Mouse (Mus musculus) erythroblast, embryonic 14.5 days (primary cell): Measurements from ENCODE around the gene Chaf1a. TPM values are rescaled to one million over a fixed set of nuclear protein-coding genes. Genes with fewer than 3 reads are reported as not detected.
"Not testable (repeated sequence)": the region's sequence is repeated elsewhere in the genome, so short reads cannot be mapped to it uniquely, and the experiment has no call there.

ENCODE experiments used
- H3K27me3 ChIP-seq: 2 replicates; pipeline ENCODE4 v1.6.1; 2012; ENCODE audit warnings: inconsistent platforms; ENCODE audit not compliant: control insufficient read depth
- H3K36me3 ChIP-seq: 2 replicates; pipeline ENCODE4 v1.6.1; 2012; ENCODE audit warnings: mild to moderate bottlenecking, inconsistent platforms; ENCODE audit not compliant: control insufficient read depth
- H3K4me1 ChIP-seq: 2 replicates; pipeline ENCODE4 v1.6.1; 2012; ENCODE audit warnings: inconsistent platforms; ENCODE audit not compliant: control insufficient read depth
- H3K4me3 ChIP-seq: replicated peaks from 2 replicates; pipeline ENCODE3; 2012; ENCODE audit warnings: moderate library complexity, mild to moderate bottlenecking, inconsistent platforms
- H3K9me3 ChIP-seq: 2 replicates; pipeline ENCODE4 v1.6.1; 2012; ENCODE audit warnings: low read length, inconsistent platforms, mixed read lengths; ENCODE audit not compliant: control insufficient read depth
- GATA1 ChIP-seq: IDR thresholded peaks from 2 replicates; pipeline ENCODE4 v1.6.1; 2012; ENCODE audit warnings: low read length, inconsistent platforms, mixed read lengths
- TAL1 ChIP-seq: IDR thresholded peaks from 3 replicates; pipeline ENCODE4 v1.6.1; 2012; ENCODE audit warnings: low read length, inconsistent platforms, mixed read lengths
- polyA plus RNA-seq: library from polyadenylated mRNA; stranded (reverse); fragments of >175 nt; gene quantifications from 2 replicates; pipeline ENCODE4 v1.2.3, GENCODE M21; 2012

The Chaf1a gene
- polyA plus RNA-seq, 1 experiment, result 10.0 TPM

DNA sequence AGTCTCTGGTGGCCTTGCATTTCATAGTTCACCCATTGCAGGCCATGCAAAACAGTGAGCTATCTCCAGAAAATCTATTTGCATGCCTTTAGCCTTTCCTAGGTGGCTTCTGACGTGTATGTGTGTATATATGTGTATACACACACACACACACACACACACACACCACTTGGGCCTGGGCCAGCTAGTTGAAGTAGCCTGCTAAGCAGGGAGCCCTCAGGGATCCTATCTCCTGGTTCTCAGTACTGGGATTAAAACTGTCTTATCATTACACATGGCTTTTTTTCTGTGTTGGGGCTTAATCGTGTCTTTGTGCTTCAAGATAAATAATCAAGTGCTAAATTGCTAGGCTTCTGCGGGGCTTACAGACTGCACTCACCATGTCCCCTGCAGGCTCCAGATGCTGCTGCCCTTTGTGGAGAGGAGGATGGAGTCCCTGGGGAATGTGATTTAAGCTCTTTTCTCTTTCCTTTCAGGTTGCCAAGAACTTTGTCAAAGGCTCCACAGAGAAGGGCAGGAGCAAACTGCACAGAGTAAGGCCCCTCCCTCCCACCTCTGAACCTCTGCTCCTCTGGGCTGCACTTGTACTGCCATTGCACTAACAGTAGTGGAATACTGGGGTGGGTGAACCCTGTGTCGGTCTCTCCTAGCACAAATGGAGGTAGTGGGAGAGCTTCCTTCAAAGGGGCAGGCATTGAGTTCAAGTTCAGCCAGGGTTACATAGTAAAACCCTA, 15.9 kb downstream of the Chaf1a start:
- no peak for TF ChIP-seq GATA1
- TF ChIP-seq TAL1, result no peak
- peaks cover 96% of the 10 kb centered on the region for H3K36me3 ChIP-seq
- no peaks in the 10 kb centered on the region for H3K9me3 ChIP-seq
- no peak overlapping the region for H3K4me3 ChIP-seq
- H3K4me1 ChIP-seq, result peaks cover 24% of the 10 kb centered on the region
- H3K27me3 ChIP-seq, result no peaks in the 10 kb centered on the region

DNA sequence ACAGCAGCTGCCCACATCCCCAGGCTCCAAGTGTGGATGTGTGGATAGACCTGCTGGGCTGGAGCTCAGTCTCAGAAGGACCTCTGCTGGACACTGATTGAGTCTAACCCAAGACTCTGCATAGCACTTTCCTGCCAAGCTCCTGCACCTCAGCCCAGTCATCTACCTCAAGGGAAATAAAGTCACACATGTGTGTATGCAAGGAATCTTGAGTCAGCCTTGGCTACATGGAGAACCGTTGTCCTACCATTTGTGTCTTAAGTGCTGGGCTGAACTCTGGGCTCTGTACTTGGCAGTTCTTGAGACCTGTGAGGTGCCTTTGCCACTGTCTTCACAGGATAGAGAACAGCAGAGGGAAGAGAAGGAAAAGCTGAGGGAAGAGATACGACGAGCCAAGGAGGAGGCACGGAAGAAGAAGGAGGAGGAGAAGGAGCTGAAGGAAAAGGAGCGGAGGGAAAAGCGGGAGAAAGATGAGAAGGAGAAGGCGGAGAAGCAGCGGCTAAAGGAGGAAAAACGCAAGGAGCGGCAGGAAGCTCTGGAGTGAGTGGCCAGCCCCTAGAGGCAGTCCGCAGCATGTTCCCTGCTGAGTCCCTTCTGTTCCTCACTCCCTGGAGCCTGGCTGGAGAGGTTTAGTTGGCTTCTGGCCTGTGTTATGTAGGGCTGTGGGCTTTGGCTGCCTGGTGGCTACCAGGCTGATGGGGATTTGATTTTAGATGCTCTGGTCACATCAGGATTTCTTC, 17.3 kb downstream of the Chaf1a start:
- Histone ChIP-seq H3K36me3 (peaks cover 96% of the 10 kb centered on the region), H3K4me3 (no peak overlapping the region), H3K27me3 (no peaks in the 10 kb centered on the region), H3K9me3 (no peaks in the 10 kb centered on the region), H3K4me1 (peaks cover 22% of the 10 kb centered on the region)
- no peak for TF ChIP-seq TAL1
- no peak for TF ChIP-seq GATA1

DNA sequence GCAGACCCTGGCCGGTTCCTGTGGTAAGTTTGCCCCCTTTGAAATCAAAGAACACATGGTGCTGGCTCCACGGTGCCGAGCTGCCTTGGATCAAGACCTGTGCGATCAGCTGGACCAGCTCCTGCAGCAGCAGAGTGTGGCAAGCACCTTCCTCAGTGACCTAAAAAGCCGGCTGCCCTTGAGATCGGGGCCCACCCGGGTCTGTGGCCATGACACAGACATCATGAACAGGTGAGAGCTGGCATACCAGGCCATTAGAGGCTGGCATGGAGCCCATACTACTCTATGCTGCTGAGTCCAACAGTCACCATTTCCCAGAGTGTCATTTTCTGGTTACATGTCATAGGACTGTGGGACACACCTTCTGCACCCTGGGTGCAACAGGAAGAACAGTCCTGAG, 21.8 kb downstream of the Chaf1a start:
- Histone ChIP-seq H3K4me3 (no peak overlapping the region), H3K36me3 (peaks cover 100% of the 10 kb centered on the region), H3K4me1 (peaks cover 13% of the 10 kb centered on the region), H3K27me3 (no peaks in the 10 kb centered on the region), H3K9me3 (no peaks in the 10 kb centered on the region)
- TF ChIP-seq TAL1 (no peak), GATA1 (no peak)

DNA sequence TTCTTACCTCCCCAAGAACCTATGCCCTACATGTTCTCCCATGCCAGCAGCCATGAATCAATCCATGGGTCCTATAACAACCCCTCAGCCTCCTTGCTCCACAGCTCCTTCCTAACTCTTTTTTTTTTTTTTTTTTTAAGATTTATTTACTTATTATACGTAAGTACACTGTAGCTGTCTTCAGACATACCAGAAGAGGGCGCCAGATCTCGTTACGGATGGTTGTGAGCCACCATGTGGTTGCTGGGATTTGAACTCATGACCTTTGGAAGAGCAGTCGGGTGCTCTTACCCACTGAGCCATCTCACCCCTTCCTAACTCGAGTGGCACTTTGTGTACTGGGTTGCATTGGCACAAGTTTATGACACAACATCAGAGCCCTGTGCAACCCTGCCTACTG, 25.5 kb downstream of the Chaf1a start:
- H3K9me3 ChIP-seq, H3K27me3 ChIP-seq, H3K4me3 ChIP-seq: not testable (repeated sequence)
- H3K36me3 ChIP-seq, result peaks cover 100% of the 10 kb centered on the region
- peaks cover 13% of the 10 kb centered on the region for H3K4me1 ChIP-seq

DNA sequence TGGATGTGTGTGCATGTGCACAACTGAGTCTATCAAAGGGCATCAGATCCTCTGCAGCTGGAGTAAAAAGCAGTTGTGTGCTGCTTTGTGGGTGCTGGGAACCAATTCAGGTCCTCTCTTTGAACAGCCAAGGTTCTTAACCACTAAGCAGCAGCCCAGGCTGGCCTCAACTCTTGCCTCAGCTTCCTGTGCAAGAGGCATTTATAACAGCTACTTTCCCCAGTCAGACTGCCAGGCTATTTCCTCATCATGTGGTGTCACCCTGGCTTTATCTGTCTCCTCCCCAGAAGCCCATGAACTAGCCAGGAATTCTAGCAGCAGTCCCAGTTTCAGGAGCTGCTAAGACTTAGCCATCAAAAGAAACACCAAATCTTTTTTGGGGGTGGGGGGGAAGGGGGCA, 26.2 kb downstream of the Chaf1a start:
- no peaks in the 10 kb centered on the region for H3K27me3 ChIP-seq
- no peak overlapping the region for H3K4me3 ChIP-seq
- peaks cover 13% of the 10 kb centered on the region for H3K4me1 ChIP-seq
- TF ChIP-seq GATA1 (no peak), TAL1 (no peak)
- no peaks in the 10 kb centered on the region; the same call in 1 of the 2 replicates for H3K9me3 ChIP-seq
- H3K36me3 ChIP-seq, result peaks cover 100% of the 10 kb centered on the region

DNA sequence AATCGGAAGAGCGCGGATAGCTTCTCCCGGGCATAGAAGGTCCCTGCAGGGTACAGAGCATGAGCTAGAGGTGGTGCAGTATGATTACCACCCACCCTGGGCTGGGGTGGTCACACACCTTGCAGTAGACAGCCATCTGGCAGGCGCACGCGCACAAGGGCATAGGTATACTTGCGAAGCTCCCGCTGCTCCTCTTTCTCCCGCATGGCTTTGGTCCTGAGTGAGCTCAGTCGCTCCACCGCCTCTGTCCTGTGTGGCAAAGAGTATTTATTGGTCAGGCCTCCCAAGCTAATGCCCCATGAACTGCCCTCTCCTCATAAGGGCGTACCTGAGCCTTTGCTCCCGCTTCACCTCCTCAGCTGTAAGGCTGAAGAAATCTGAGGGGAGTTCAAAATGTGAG, 28.8 kb downstream of the Chaf1a start:
- Histone ChIP-seq H3K9me3 (no peaks in the 10 kb centered on the region; the same call in 1 of the 2 replicates), H3K4me3 (no peak overlapping the region), H3K36me3 (peaks cover 88% of the 10 kb centered on the region), H3K4me1 (peaks cover 14% of the 10 kb centered on the region), H3K27me3 (no peaks in the 10 kb centered on the region)
- TF ChIP-seq TAL1 (no peak), GATA1 (no peak)

DNA sequence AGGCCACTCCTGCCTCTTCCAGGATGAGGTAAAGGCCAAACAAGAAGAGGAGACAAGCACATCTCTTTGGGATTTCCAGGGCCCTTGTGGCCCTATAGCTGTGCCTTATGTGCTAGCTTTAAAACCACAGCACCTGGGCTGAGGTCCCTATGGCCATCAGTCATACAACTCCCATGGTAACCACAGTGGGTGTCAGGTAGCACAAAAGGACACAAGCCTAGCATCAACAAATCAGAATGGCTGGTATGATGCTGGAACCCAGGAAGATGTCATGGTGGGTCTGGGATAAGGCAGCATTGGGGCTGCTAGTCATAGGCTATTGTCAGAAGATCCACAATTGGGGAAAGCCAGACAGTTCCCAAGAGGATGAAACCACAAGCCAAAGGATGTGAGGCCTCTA, 30.9 kb downstream of the Chaf1a start:
- Histone ChIP-seq H3K27me3 (no peaks in the 10 kb centered on the region), H3K4me1 (peaks cover 32% of the 10 kb centered on the region), H3K36me3 (peaks cover 67% of the 10 kb centered on the region), H3K9me3 (no peaks in the 10 kb centered on the region; the same call in 1 of the 2 replicates), H3K4me3 (no peak overlapping the region)
- TF ChIP-seq GATA1 (no peak), TAL1 (no peak)

DNA sequence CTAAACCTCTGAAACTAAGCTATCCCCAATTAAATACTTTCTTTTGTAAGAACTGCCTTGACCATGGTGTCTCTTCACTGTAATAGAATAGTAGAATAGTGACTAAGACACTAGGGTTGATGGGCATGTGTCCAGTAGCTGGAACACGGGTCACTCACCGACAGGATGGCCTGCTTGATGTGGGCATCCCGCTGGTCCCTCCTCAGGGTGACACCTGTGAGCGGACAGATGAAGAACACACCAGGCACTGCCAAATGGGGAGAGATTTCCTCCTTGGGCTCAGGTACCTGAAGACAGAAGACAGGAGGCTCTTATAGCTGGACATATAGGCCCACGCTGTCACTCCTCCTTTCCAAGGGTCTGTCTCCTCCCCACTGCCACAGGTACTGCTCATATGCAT, 32.0 kb downstream of the Chaf1a start:
- peaks cover 34% of the 10 kb centered on the region for H3K4me1 ChIP-seq
- H3K36me3 ChIP-seq, result peaks cover 56% of the 10 kb centered on the region
- H3K9me3 ChIP-seq, result no peaks in the 10 kb centered on the region; the same call in 1 of the 2 replicates
- TF ChIP-seq GATA1, result no peak
- H3K27me3 ChIP-seq, result no peaks in the 10 kb centered on the region
- H3K4me3 ChIP-seq, result no peak overlapping the region

DNA sequence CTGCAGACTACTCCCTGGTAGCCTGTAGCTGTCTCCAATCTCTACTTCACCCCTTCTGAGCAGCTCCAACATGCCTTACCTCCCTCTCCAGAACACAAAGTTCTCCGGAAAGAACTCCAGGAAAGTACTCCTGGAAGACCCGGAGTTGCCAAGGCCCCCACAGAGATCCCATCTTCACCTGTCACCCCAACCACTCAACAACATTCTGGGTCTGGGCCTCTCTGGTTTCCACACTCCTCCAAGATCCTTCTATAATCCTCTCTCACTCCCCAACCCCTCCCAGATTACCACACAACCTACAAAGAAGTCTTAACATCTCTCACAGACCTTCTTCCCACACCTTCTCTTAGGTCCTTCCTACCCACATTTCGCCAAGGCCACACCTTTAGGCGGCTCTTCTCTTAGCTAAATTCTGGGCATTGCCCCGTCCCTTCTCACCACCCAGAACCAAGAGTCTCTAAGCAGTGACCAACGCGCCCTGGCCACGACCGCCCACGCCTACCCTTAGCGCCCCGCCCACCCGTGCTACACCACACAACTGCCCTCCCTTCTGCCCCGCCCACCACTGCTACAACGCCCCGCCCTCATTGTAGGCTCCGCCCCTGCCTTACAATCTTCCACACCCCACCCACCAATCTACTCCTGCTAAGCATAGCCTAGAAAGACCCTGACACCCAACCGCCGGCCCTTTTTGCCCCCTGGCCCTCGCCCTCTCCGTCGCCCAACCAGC, 34.0 kb downstream of the Chaf1a start:
- Histone ChIP-seq H3K36me3 (peaks cover 36% of the 10 kb centered on the region), H3K4me1 (peaks cover 45% of the 10 kb centered on the region), H3K27me3 (no peaks in the 10 kb centered on the region), H3K9me3 (no peaks in the 10 kb centered on the region), H3K4me3 (peak overlapping the region; percentile 80)
- TF ChIP-seq TAL1, result no peak
- TF ChIP-seq GATA1, result no peak
